Mouse (Mus musculus) heart, embryonic 11.5 days (tissue): Measurements from ENCODE around the gene Fam214b. TPM values are rescaled to one million over a fixed set of nuclear protein-coding genes. Genes with fewer than 3 reads are reported as not detected.
A peak's percentile ranks its signal among the peaks of the same experiment; 100 is the strongest.

Experiments used
- ATAC-seq: fragments of 200-750 bp; cut with Nextera tagmentation; replicated peaks from 2 replicates; pipeline ENCODE4 v1.8.0; 2017; ENCODE audit warnings: moderate library complexity; ENCODE audit not compliant: insufficient number of reproducible peaks, low FRiP score, low TSS enrichment
- H3K27ac ChIP-seq: fragments of 300-500 bp; sonication (generic); 2 replicates; pipeline ENCODE4 v1.5.1; 2014; ENCODE audit warnings: mild to moderate bottlenecking, low read depth, low read length
- H3K27me3 ChIP-seq: fragments of 300-500 bp; sonication (generic); 2 replicates; pipeline ENCODE4 v1.6.1; 2014; ENCODE audit warnings: mild to moderate bottlenecking, low read length, mixed read lengths; ENCODE audit not compliant: control insufficient read depth, insufficient read depth
- H3K36me3 ChIP-seq: fragments of 300-500 bp; sonication (generic); 2 replicates; pipeline ENCODE4 v1.6.1; 2014; ENCODE audit warnings: mild to moderate bottlenecking, low read length, moderate library complexity, mixed read lengths; ENCODE audit not compliant: control insufficient read depth, insufficient read depth
- H3K4me1 ChIP-seq: fragments of 300-500 bp; sonication (generic); 2 replicates; pipeline ENCODE4 v1.6.1; 2014; ENCODE audit warnings: low read length; ENCODE audit not compliant: control insufficient read depth, insufficient read depth
- H3K4me2 ChIP-seq: fragments of 300-500 bp; sonication (generic); 2 replicates; pipeline ENCODE4 v1.6.1; 2014; ENCODE audit warnings: mild to moderate bottlenecking, moderate library complexity
- H3K4me3 ChIP-seq: fragments of 300-500 bp; sonication (generic); 2 replicates; pipeline ENCODE4 v1.5.1; 2014; ENCODE audit warnings: low read depth, low read length
- H3K9ac ChIP-seq: fragments of 300-500 bp; sonication (generic); 2 replicates; pipeline ENCODE4 v1.6.1; 2014; ENCODE audit warnings: mild to moderate bottlenecking, low read depth, low read length, moderate library complexity
- H3K9me3 ChIP-seq: fragments of 300-500 bp; sonication (generic); replicated peaks from 2 replicates; pipeline ENCODE4 v1.6.1; 2016; ENCODE audit warnings: low read length; ENCODE audit not compliant: control insufficient read depth
- WGBS: fragments of 180-500 bp; shearing (Covaris S2); extraction: QIAGEN DNeasy Blood & Tissue Kit; methylation state at CpG from one replicate; pipeline ENCODE4 v1.1.7; 2014; ENCODE audit not compliant: insufficient replicate concordance; 5-methylcytosine and 5-hydroxymethylcytosine counted together
- polyA plus RNA-seq: library from polyadenylated mRNA; unstranded; fragments of >200 nt; fragmentation: Nextera tagmentation; extraction: Ambion mirVana; gene quantifications from 2 replicates; pipeline ENCODE4 v1.2.1, GENCODE M21; 2014

Gene Fam214b
- 10.8 and 11.4 TPM in 2 replicates for polyA plus RNA-seq

DNA sequence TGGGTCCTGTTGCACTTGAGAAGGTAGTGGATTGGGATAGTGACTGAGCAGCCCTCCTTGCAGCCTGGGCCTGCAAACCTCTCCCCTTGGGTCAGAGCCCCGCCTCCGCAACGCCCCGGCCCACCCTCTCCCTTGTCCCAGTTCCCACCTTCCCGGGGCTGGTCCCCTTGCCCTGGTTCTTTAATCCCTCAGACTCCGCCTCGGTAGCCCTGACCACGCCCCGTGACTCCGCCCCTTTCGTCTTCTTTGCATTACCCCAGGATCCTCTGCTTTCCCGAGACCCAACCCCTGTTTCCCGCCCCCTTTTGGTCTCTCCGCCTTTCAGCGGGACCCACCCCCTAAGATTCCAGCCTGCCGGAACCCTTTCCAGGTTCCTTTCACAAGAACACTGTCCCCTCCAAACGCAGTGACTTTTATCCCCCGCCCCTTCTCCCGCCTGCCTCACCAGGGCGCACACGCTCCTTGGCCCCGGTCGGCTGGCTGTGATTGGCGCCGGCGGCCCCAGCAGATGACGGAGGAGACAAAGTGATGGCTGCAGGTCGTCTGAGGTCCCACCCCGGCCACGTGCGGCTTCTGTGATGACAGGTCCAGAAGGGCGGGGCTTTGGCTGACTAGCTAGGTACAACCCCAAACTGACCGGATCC is at the start of gene Fam214b:
Gene Fam214b, minus strand, starts transcription at position 562 of the 644 bp plus-strand sequence.
- no peaks in the 10 kb centered on the region for H3K36me3 ChIP-seq
- H3K27me3 ChIP-seq, result no peaks in the 10 kb centered on the region
- no peaks in the 10 kb centered on the region for H3K9me3 ChIP-seq
- H3K27ac ChIP-seq, result peak within 1 kb of the TSS; percentile 55; the same call in 1 of the 2 replicates
- peak; percentile 90 for ATAC-seq
- H3K4me3 ChIP-seq, result peak within 1 kb of the TSS; percentile 56
- H3K9ac ChIP-seq, result peak within 1 kb of the TSS; percentile 68
- under 1% methylated on average over 33 of the region's 33 CpGs for WGBS
- peak within 1 kb of the TSS; percentile 75 for H3K4me2 ChIP-seq
- peaks cover 14% of the 10 kb centered on the region for H3K4me1 ChIP-seq

DNA sequence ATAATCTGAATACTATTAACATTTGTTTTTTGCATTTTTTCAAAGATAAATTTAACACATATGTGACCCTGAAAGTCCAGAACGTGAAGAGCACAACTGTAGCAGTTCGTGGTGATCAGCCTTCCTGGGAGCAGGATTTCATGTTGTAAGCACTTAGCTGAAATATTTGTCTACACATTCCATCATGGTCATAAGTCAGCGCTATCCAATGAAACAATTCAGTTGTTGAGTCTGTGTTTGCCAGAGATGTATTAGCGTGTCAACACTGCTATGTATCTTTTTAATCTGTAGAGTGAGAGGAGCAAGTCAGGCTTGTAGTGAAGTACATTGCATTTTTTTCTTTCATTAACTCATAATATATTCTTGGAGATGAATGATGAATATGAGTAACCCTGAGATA is 45.2 kb upstream of the Fam214b start:
- Histone ChIP-seq H3K4me3 (no peak overlapping the region), H3K9me3 (no peaks in the 10 kb centered on the region), H3K4me1 (no peaks in the 10 kb centered on the region), H3K27ac (no peak overlapping the region), H3K36me3 (no peaks in the 10 kb centered on the region), H3K27me3 (no peaks in the 10 kb centered on the region), H3K4me2 (no peak overlapping the region), H3K9ac (no peak overlapping the region)
- WGBS, result 63% methylated on average over 4 of the region's 4 CpGs
- no peak for ATAC-seq

DNA sequence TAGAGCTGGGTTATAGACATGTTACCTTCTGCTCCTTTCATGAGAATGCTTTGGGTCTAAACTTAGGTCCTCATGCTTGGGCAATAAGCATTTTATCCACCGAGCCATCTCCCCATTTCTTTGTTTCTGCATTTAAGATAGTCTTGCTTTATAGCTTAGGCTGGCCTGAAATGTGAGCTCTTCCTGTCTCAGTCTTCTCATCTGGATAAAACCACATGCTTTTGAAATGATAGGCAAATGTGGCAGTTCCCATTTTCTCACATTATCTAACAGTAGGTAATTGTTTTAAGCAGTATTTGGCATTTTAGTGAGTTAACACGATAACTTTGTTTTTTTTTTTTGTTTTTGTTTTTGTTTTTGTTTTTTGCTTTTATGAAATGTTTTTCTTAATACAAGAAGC is 43.9 kb upstream of the Fam214b start:
- Histone ChIP-seq H3K9ac (no peak overlapping the region), H3K27ac (no peak overlapping the region), H3K4me1 (no peaks in the 10 kb centered on the region), H3K36me3 (no peaks in the 10 kb centered on the region), H3K4me3 (no peak overlapping the region), H3K4me2 (no peak overlapping the region), H3K9me3 (no peaks in the 10 kb centered on the region), H3K27me3 (no peaks in the 10 kb centered on the region)
- no peak for ATAC-seq
- WGBS, result 79% methylated on average over 2 of the region's 2 CpGs

DNA sequence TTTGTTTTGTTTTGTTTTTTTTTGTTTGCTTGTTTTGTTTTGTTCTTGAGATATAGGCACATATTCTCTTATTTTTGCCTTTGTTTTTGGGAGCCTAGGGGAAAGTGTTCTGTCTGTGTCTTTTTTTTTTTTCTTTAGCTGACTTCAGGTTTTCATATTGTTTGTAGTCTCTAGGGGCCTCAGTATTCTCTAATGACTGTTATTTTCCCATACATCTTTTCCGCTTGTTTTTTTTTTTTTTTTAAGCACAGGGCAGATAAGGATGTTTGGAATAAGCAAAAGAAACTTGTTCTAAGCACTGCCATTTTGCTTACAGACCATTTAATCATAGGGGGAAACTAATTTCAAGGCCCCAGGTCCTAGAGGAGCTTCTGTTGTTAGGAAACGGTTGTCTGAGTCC is 36.4 kb upstream of the Fam214b start:
- no peaks in the 10 kb centered on the region for H3K4me1 ChIP-seq
- no peaks in the 10 kb centered on the region for H3K36me3 ChIP-seq
- H3K27me3 ChIP-seq, result no peaks in the 10 kb centered on the region
- no peak overlapping the region for H3K4me3 ChIP-seq
- no peaks in the 10 kb centered on the region for H3K9me3 ChIP-seq
- no peak for ATAC-seq
- 58% methylated on average over 2 of the region's 2 CpGs for WGBS
- H3K9ac ChIP-seq, result no peak overlapping the region
- no peak overlapping the region for H3K4me2 ChIP-seq
- H3K27ac ChIP-seq, result no peak overlapping the region

DNA sequence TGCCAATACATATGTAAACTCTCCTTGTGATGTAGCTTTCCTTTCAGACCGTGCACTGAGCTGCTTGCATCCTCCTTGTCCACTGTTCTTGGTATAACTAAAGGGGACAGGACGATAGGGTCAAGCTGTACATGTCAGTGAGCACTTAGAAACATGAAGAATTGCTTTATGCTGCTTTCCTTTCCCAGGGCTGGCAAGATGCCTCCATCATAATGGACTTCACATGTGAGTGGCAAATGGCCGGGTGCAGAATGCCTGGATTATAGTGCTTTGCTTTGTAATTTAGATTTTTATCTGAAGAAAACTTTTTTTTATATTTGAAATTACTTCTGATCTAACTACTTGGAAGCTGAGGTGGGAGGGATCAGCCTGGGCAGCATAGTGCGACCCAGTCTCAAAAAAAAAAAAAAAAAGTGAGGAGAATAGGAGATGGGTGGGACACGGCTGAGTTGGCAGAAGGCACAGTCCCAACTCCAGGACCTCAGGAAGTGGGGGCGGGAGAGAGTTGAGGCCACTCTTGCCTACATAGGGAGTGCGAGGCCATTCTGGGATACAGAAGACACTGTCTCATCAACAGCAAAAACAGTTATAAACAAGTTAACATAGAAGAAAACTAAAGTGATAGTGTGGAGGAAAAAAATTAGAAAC is 32.2 kb upstream of the Fam214b start:
- H3K9ac ChIP-seq, result no peak overlapping the region
- 60% methylated on average over 7 of the region's 7 CpGs for WGBS
- no peak overlapping the region for H3K4me2 ChIP-seq
- H3K36me3 ChIP-seq, result no peaks in the 10 kb centered on the region
- no peak overlapping the region for H3K27ac ChIP-seq
- ATAC-seq, result no peak
- no peaks in the 10 kb centered on the region for H3K4me1 ChIP-seq
- no peak overlapping the region for H3K4me3 ChIP-seq
- no peaks in the 10 kb centered on the region for H3K27me3 ChIP-seq
- H3K9me3 ChIP-seq, result no peaks in the 10 kb centered on the region

DNA sequence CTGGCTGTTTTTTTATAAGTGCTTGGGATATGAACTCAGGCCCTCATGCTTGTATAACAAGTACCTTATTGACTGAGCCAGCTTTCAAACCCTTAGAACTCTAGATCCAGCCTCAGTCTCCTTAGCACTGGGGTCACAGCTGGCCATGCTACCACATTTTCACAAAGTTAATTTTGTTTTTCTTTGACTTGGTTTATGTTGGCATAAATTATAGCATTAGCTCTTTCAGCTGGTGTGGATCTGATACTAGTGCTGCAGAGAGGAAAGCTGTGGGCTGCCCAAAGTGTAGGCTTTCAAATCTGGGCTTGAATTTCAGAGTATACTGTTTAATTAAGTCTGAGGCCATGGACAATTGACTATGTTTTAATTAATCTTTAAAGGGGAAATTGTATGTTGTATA is 28.9 kb upstream of the Fam214b start:
- Histone ChIP-seq H3K4me2 (no peak overlapping the region), H3K4me3 (no peak overlapping the region), H3K27me3 (no peaks in the 10 kb centered on the region), H3K9ac (no peak overlapping the region), H3K9me3 (no peaks in the 10 kb centered on the region), H3K4me1 (no peaks in the 10 kb centered on the region), H3K36me3 (no peaks in the 10 kb centered on the region), H3K27ac (no peak overlapping the region)
- ATAC-seq, result no peak

DNA sequence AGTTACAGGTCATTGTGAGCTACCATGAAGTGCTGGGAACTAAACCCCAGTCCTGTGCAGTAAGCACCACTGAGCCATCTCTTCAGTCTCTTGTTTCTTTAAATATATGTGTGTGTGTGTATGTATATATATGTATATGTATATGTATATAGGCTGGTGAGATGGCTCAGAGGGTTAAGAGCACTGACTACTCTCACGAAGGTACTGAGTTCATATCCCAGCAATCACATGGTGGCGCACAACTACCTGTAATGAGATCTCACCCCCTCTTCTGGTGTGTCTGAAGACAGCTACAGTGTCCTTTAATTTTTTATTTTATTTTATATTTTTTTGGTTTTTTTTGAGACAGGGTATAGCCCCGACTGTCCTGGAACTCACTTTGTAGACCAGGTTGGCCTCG is 19.5 kb upstream of the Fam214b start:
- no peaks in the 10 kb centered on the region for H3K9me3 ChIP-seq
- H3K27ac ChIP-seq, result no peak overlapping the region
- H3K4me1 ChIP-seq, result no peaks in the 10 kb centered on the region
- no peaks in the 10 kb centered on the region for H3K27me3 ChIP-seq
- no peaks in the 10 kb centered on the region for H3K36me3 ChIP-seq
- WGBS, result 89% methylated on average over 4 of the region's 4 CpGs
- ATAC-seq, result no peak
- H3K9ac ChIP-seq, result no peak overlapping the region
- no peak overlapping the region for H3K4me3 ChIP-seq
- H3K4me2 ChIP-seq, result no peak overlapping the region

DNA sequence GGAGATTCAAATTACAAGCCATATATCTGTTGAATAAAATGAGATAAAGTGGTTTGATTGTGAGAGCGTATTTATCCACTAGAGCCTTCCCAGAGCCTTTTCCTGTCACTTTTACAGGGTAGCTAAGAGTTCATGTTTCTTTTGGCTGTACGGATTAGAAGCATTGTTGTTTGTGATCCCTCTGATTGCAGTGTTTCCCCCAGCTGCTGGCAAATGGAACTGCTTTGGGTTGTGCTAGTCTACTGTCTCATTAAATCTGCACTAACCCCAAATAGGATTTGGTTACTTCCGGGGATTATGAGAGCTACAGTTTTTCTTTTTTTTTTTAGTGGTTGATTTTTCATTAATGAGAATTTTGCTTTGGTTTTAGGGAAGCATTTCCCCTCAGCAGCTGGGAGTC is 14.3 kb upstream of the Fam214b start:
- Histone ChIP-seq H3K27me3 (no peaks in the 10 kb centered on the region), H3K9me3 (no peaks in the 10 kb centered on the region), H3K4me1 (no peaks in the 10 kb centered on the region; the same call in 1 of the 2 replicates), H3K27ac (no peak overlapping the region), H3K4me3 (no peak overlapping the region), H3K36me3 (no peaks in the 10 kb centered on the region), H3K4me2 (peak overlapping the region; percentile 87; the same call in 1 of the 2 replicates), H3K9ac (no peak overlapping the region)
- 53% methylated on average over 3 of the region's 3 CpGs for WGBS
- no peak for ATAC-seq

DNA sequence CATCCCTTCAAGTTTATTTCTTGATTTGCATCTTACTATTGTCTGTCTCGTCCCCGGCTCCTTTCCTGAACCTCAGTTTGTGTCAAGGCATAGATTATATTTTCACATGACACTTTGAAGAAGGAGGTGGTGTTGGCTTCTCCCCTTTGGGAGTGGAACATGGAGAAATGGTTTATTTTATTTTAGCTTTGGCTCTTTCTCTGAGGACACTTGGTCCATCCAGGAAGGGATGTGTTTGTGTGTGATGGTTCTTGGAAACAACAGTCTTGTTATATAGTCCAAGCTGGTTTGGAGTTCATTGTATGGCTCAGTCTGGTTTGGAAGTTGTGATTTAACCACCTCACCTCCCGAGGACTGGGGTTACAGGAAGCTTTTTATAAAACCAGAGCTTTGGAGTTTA is 13.7 kb upstream of the Fam214b start:
- Histone ChIP-seq H3K27ac (no peak overlapping the region), H3K4me3 (peak overlapping the region; percentile 72), H3K27me3 (no peaks in the 10 kb centered on the region), H3K9me3 (no peaks in the 10 kb centered on the region), H3K9ac (peak overlapping the region; percentile 81), H3K36me3 (no peaks in the 10 kb centered on the region), H3K4me1 (no peaks in the 10 kb centered on the region; the same call in 1 of the 2 replicates), H3K4me2 (peak overlapping the region; percentile 87)
- no peak for ATAC-seq
- 47% methylated on average over 3 of the region's 3 CpGs for WGBS
